Mouse (Mus musculus) small intestine, adult 2 months (tissue): ENCODE results near the gene Csf3.

Source experiments
- CTCF ChIP-seq: fragments of 200-500 bp; IDR thresholded peaks from 2 replicates; pipeline ENCODE4 v1.5.1; 2012; ENCODE audit warnings: low read depth, mild to moderate bottlenecking, control low read depth, inconsistent platforms, low read length, moderate library complexity, mixed read lengths; ENCODE audit not compliant: insufficient replicate concordance, insufficient read length; ENCODE audit errors: extremely low read depth
- POLR2A ChIP-seq: fragments of 200-500 bp; IDR thresholded peaks from 2 replicates; pipeline ENCODE4 v1.6.1; 2012; ENCODE audit warnings: low read depth, mild to moderate bottlenecking, control low read depth, inconsistent platforms, low read length, moderate library complexity

DNA sequence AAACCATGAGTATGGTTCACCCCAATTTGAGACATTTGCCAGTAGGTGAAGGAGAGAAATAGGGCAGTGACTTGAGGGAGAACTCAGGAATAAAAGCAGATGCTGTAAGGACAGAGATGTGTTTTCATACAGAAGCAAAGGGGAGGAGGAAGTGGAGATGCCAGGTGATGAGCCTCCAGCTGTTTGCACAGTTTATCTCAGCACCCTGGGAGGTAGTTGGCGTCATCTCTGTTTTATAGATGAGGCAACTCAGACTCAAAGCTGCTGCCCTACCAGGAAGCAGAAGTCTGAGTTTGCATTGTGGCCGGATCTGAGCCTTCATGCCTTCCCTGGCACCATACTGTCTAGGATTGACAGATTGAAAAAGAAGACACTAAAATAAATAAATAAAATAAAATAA, 32.1 kb upstream of the Csf3 start:
- no peak for TF ChIP-seq POLR2A
- TF ChIP-seq CTCF, result no peak
